Mouse (Mus musculus) megakaryocyte, embryonic 14.5 days (primary cell): ENCODE results near the gene Cct7. TPM values are rescaled to one million over a fixed set of nuclear protein-coding genes. Genes with fewer than 3 reads are reported as not detected.
A peak's percentile ranks its signal among the peaks of the same experiment; 100 is the strongest.

ENCODE experiments used
- H3K27me3 ChIP-seq: replicated peaks from 2 replicates; pipeline ENCODE3; 2012; ENCODE audit warnings: inconsistent platforms
- H3K36me3 ChIP-seq: replicated peaks from 2 replicates; pipeline ENCODE3; 2012; ENCODE audit warnings: low read length, inconsistent platforms, mixed read lengths
- H3K4me1 ChIP-seq: 2 replicates; pipeline ENCODE4 v1.6.1; 2012; ENCODE audit warnings: inconsistent platforms
- H3K4me3 ChIP-seq: replicated peaks from 2 replicates; pipeline ENCODE3; 2012; ENCODE audit warnings: moderate library complexity, mild to moderate bottlenecking, inconsistent platforms
- H3K9me3 ChIP-seq: 2 replicates; pipeline ENCODE4 v1.6.1; 2012; ENCODE audit warnings: inconsistent platforms
- FLI1 ChIP-seq: IDR thresholded peaks from 2 replicates; pipeline ENCODE4 v1.6.1; 2012; ENCODE audit warnings: low read length, inconsistent platforms, mixed read lengths
- GATA1 ChIP-seq: IDR thresholded peaks from 3 replicates; pipeline ENCODE4 v1.6.1; 2012; ENCODE audit warnings: mixed read lengths, low read length, inconsistent platforms, borderline replicate concordance
- polyA plus RNA-seq: library from polyadenylated mRNA; stranded (reverse); fragments of >175 nt; gene quantifications from 2 replicates; pipeline ENCODE4 v1.2.3, GENCODE M21; 2012; ENCODE audit warnings: low replicate concordance; ENCODE audit not compliant: insufficient read depth

Gene Cct7
- polyA plus RNA-seq, 1 experiment: 36.0 TPM

DNA sequence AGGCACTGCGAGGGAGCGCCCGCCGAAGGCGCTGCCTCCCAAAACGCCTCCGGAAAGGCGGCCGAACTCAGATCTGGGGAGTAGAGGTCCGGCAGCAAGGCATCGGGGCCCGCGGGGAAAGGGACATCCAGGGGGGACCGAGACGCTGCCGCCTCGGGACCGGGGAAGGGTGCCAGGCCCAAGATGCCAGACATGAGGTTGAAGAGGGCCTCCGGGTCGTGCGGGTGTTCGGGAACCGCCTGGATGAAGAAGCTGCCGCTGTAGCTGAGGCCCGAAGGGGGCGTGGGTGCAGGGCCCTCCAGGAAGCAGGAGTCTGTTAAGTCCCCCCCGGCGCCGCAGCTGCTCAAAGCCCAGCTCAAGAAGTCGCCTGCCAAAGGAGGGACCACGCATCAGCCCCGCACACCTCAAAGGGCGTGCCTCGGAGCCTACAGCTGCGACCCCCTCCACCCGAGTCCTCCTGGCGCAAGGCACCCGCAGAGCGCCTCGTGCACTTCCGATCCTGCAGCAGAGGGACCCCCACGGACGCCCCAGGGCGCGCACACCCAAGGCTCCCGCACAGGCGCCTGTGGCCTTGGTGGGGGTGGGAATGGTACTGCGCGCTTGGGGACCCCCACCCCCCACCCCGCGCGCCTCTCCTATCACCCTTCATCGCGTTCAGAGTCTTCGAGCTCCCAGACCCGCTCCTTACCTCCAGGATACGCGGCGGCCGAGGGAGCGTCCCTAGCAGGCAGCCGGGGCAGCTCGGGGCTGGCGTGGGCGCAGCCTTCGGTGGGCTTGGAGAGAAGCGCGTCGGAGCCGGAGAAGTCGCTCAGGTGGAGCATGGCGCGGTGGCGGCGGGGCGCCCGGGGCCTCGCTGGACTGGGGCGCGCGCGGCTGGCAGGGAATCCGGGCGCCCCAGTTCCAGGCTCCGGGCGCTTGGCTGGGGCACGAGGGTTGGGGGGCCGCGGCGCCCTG, 61.5 kb downstream of the Cct7 start:
- Histone ChIP-seq H3K4me3 (peak overlapping the region; percentile 84), H3K27me3 (peaks cover 98% of the 10 kb centered on the region), H3K4me1 (peaks cover 31% of the 10 kb centered on the region), H3K36me3 (no peaks in the 10 kb centered on the region), H3K9me3 (peaks cover 5% of the 10 kb centered on the region; the same call in 1 of the 2 replicates)
- TF ChIP-seq GATA1 (no peak), FLI1 (no peak)

DNA sequence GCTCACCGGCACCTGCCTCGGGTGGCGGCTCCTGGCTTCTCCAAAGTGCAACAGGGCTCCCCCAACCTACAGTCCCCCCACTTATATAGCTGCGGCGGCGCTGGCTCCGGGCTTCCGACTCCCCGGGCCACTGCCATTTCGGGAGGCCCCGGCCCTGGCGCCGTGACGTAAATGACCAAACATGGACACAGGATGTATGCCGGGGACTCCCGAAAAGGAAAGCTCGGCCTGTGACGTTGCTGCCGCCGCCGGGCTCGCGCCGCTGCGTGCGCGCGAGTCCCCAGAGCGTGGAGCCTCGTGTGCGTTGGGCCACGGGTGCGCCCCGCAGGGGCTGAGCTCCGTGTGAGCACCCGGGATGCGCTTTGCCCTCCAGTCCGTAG, 62.2 kb downstream of the Cct7 start, which contains the start of gene Egr4:
TSS of gene Egr4 (minus strand) at position 59 of the 380 bp plus-strand sequence.
- H3K36me3 ChIP-seq: no peaks in the 10 kb centered on the region
- H3K4me3 ChIP-seq: peak within 1 kb of the TSS; percentile 84
- peaks cover 99% of the 10 kb centered on the region for H3K27me3 ChIP-seq
- peaks cover 31% of the 10 kb centered on the region for H3K4me1 ChIP-seq
- peaks cover 5% of the 10 kb centered on the region; the same call in 1 of the 2 replicates for H3K9me3 ChIP-seq
- TF ChIP-seq GATA1 (no peak), FLI1 (no peak)

DNA sequence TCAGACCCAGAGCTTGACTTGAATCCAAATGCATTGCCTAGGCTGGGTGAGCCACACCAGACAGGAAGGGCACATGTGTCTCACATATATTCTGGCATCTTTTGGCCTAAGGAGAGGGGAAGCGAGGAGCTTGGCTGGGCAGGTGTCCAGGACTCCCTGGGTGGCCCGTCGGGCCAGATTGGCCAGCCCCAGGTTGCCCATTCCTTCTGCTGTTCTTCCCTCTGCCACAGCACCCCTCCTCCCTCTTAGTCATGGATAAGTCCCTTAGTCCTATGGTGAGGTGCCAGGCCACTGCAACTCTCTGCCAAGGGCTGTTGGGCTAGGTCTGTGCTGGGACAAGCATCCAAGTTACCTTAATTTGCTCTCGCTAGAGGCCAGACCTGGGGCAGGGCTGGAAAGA, 64.6 kb downstream of the Cct7 start:
- Histone ChIP-seq H3K4me3 (no peak overlapping the region), H3K36me3 (no peaks in the 10 kb centered on the region), H3K27me3 (peaks cover 85% of the 10 kb centered on the region), H3K9me3 (peaks cover 5% of the 10 kb centered on the region; the same call in 1 of the 2 replicates), H3K4me1 (peaks cover 28% of the 10 kb centered on the region)
- TF ChIP-seq GATA1: no peak
- no peak for TF ChIP-seq FLI1

Other genes with a start within 250 kb of the Cct7 start
- gene Sfxn5, start 118.1 kb upstream of the Cct7 start, polyA plus RNA-seq: 0.72 TPM in 1 of 2 replicates, not detected in the other
- 1.0 and 4.4 TPM in 2 replicates for gene Rab11fip5, start 76.9 kb upstream of the Cct7 start, polyA plus RNA-seq
- not detected in 2 replicates for gene Noto, start 27.6 kb upstream of the Cct7 start, polyA plus RNA-seq
- gene Smyd5, start 19.5 kb upstream of the Cct7 start, polyA plus RNA-seq: 6.2 and 7.5 TPM in 2 replicates
- 18.8 TPM in 1 of 2 replicates, not detected in the other for gene Pradc1, start 456 bp downstream of the Cct7 start, polyA plus RNA-seq
- not detected in 2 replicates for gene Fbxo41, start 51.5 kb downstream of the Cct7 start, polyA plus RNA-seq
- 0.12 TPM in 1 of 2 replicates, not detected in the other for gene Egr4, start 62.1 kb downstream of the Cct7 start, polyA plus RNA-seq
- 0.08 TPM in 1 of 2 replicates, not detected in the other for gene Alms1, start 136.0 kb downstream of the Cct7 start, polyA plus RNA-seq